Mouse (Mus musculus) stomach, postnatal 0 days (tissue): ENCODE results near the gene Parl.

Experiments used
- CTCF ChIP-seq: IDR thresholded peaks from 2 replicates; pipeline ENCODE4 v1.5.1; 2016; ENCODE audit warnings: antibody characterized with exemption, low read depth, mild to moderate bottlenecking, moderate library complexity
- EP300 ChIP-seq: optimal IDR thresholded peaks from 2 replicates; pipeline ENCODE3; 2016; ENCODE audit warnings: antibody characterized with exemption

DNA sequence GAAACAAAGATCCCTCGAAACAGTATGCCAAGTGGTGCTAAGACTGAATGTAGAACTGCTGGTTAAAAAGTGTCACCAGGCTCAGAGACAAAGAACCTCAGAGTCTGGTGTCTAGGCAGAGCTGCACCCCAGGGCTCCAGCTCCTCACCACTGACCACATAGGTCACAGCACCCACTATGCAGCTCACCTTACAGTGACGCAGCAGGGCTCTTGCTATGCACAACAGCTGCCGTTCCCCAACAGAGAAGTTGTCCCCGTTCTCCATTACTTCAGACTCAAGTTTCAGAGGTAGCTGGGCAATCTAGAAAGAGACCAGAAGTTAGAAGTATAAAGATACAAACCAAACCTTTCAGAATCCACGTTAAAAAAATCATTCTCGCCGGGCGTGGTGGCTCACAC is 32.7 kb upstream of the Parl start:
- TF ChIP-seq CTCF (no peak), EP300 (no peak)
